Mouse (Mus musculus): ENCODE results near the gene Gsc2. TPM values are rescaled to one million over a fixed set of nuclear protein-coding genes. Genes with fewer than 3 reads are reported as not detected.
"Not testable (repeated sequence)": the region's sequence is repeated elsewhere in the genome, so short reads cannot be mapped to it uniquely, and the experiment has no call there.

The Gsc2 gene
- polyA plus RNA-seq (2017; shearing (Covaris generic)) = not detected

DNA sequence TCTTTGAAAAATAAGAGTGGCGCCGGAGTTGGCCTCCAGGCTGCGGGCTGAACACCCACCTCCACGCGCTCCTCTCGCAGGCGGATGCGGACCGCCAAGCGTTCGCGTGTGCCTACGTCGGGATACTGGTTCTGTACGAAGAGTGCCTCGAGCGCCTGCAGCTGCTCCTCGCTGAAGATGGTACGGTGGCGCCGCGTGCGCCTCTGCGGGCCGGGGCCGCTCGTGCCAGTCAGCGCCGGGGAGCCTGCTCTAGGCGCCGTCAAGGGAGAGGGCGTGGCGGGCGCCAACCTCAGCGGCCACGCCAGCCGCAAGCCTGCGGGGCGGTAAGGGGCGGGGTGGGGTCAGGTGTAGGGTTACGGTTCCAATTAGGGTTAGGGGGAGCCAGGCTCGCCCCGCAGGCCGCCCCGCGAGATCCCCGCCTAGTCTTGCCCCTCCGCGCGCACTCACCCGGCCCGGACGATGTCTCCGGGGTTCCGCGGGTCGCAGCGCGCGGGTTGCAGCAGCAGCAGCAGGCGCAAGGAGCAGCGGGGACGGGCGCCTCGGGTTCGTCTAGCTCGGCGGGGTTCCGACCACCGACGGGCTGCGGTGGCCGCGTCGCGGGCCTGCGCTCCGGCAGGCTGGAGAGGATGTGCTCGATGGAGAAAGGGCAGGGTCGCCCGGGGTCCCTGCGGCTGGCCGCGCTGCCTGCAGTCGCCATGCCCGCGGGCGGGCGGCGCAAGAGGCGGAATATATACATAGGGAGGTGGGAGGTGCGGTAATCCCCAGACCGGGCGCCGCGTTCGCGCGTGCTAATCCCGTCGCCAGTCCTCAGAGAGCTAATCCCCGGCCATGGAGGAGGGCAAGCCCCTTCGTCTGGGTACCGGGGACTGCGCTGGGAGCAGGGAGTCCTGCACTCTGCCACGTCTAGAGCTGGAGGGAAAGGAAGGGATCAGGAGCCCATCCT lies at the start of gene Gsc2:
Gene Gsc2 (minus strand): TSS at position 753 of the 943 bp plus-strand sequence.
- ATAC-seq = no peak

DNA sequence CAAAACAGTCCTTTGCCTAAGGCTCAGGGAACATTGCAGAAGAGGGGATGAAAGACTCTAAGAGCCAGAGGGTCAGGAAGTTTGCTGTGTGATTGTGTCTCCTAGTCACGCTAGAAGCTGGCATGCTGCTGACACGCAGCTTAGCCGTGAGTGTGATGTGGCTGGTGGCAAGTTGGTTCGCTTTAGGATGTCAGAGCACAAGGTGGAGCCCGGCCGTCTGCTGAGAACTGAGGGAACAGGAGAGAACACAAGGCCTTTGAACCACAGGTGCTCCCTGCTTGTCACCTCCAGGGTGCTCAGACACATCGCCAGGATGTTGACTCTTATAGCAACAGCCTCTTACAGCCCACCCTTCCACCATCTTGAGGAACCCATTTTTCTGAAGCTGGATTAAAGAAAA lies 47.2 kb upstream of the Gsc2 start:
- ATAC-seq = no peak

- not testable (repeated sequence) for ATAC-seq
Measured at GRCm38 (mm10) chr16:17956052-17956638, 41.3 kb upstream of the Gsc2 start.

DNA sequence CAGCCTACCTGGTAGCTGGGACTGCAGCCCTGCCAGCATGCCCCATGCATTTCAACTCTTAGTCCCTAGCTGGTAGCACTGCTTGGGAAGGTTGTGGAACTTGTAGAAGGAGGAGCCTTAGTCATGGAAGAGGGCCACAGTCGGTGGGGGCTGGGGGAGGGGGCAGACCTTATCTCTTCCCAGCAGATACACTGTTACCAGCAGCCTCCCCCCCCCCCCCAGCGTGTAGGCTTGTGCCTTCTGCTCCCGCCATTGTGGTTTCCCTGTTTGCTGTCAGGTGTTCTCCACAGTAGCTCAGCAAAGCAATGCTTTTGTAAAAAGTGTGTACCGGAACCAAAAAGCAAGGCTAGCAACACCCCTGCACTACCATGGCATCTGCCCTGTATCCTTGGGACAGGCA lies 36.8 kb upstream of the Gsc2 start:
- ATAC-seq = no peak

DNA sequence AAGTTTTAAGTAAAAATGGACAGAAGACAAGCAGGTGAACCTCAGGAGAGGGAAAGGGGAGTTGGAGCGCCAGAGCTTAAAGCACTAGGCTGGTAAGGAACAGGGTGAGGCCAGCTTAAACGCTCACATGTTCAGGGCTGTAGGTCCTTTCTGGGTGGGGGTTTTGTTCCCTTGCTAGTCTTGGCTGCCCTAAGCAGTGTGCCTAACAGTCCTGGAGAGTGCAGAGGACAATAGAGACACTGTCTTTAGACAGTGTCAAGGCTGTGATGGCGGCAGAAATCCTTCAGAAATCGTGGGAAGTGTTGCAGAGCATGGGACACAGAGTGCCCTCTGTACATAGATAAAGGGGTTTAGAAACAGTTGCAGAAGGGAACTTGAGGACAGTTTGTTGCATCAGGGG lies 35.2 kb upstream of the Gsc2 start:
- ATAC-seq = no peak

- no peak for ATAC-seq
Measured at GRCm38 (mm10) chr16:17949421-17949877, 34.6 kb upstream of the Gsc2 start.

DNA sequence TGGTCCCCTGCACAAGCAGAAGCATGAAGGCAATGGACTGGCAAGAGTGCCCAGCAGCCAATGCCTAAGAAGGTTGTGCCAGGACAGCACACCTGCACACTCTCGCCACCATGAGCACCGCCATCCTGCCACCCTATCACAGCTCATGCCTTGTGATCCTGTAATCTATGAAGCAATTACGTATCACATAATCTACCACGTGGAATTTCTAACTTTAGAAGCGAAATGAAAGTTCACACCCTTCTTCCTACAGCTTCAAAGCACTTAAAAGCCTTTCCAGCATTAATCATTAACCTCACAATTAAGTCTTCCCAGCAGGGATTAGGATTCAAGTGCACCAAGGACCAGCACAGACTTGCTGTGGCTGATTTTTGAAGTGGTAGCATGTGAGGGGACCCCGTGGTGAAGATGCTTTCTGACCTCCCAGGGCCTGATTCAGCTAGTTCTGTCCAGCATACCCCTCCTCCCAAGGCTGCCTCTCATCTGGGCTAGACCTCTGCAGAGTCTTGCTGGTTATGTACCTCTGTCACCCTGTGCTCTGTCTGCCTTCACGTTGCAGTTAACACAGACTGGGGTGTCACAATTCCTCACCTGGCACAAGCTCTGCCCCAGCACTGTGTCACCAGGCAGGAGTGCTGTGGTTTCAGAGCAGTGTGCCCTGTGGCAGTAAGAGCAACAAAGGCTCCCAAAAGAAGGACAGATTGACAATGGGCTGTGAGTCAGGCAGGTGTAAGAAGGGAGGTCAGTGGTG lies 30.4 kb upstream of the Gsc2 start:
- ATAC-seq = no peak

DNA sequence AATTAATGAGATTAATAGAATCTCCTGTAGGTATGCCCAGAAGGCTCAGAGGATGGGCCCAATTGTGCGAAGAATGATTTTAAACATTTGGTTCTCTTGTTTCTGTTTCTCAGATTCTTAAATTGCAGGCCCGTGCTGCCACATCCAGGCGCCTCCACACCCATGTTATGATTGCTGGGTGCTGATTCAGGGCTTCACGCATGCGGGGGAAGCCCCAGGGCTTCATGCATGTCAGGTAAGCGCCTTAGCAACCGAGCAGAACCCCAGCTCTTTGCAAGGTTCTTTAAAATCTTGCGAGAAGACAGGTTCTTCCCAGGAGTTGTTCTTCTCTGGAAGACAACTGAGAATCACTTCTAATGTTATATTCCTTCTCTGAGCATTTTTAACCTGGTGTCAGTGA lies 28.6 kb upstream of the Gsc2 start:
- ATAC-seq = no peak

DNA sequence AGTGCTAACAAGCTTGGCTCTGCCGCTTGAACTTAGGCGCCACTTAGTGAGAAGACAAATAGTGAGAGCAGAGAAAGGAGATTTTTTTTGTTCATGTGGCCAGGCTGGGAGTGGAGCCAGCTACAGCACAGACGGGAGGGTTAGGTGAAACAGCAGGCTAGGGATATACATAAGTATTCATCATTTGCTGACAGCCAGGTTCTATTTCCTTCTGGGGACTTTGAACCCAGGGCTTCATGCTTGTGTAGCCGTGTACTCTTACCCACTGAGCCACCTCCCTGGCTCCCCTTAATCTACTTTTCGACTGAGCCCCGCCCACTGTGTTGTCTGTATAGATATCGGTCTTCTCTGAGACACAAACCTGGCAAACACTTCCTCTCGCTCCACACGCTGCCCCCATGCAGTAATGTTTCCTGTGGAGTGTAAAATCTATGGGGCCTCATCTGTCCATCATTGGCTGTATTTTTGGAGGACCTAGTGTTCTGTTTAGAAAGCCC lies 24.4 kb upstream of the Gsc2 start:
- ATAC-seq = no peak

GRCm38 (mm10) chr16:17938821-17939220 lies 24.0 kb upstream of the Gsc2 start:
- ATAC-seq = peak; percentile 91

DNA sequence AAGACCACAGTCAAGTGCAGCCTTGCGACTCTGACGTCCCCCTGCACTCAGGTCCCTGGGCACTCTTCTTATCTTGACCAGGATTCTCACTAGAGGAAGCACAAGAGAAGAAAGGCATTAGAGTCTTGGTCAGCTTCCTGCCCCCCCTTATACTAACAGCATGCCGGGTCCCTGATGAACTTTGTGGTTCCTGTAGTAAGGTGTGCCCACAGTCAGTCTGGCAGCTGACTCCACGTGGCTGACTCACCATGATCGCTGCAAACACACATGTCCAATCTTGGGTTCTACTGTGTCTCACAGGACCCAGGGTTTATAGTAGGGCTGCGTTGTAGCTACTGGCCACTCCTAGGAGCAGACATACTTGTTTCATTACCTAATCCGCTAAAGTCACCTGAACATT lies 23.3 kb upstream of the Gsc2 start:
- no peak for ATAC-seq

- no peak for ATAC-seq
Measured at GRCm38 (mm10) chr16:17936776-17937175, 21.9 kb upstream of the Gsc2 start.

DNA sequence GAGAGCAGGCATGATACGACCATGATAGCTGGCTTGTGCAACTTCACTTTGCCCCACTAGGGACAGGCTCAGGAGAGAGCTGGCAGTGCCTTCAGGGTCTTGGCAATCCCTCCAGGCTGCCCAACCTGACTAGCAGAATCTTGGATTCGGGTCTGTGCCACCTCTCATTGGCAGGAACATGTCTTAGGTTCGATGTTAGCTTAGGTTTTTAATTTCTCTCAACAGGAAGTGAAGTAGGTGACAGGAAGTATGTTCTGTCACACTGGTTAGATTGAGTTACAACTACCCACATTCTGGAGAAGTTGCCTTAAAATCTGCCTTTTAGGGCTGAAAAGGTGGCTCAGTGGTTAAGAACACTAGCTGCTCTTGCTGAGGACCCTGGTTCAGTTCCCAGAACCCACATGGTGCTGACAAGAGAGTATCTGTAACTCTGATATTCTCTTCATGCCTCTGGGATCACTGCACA lies 19.6 kb upstream of the Gsc2 start:
- ATAC-seq = peak; percentile 38

DNA sequence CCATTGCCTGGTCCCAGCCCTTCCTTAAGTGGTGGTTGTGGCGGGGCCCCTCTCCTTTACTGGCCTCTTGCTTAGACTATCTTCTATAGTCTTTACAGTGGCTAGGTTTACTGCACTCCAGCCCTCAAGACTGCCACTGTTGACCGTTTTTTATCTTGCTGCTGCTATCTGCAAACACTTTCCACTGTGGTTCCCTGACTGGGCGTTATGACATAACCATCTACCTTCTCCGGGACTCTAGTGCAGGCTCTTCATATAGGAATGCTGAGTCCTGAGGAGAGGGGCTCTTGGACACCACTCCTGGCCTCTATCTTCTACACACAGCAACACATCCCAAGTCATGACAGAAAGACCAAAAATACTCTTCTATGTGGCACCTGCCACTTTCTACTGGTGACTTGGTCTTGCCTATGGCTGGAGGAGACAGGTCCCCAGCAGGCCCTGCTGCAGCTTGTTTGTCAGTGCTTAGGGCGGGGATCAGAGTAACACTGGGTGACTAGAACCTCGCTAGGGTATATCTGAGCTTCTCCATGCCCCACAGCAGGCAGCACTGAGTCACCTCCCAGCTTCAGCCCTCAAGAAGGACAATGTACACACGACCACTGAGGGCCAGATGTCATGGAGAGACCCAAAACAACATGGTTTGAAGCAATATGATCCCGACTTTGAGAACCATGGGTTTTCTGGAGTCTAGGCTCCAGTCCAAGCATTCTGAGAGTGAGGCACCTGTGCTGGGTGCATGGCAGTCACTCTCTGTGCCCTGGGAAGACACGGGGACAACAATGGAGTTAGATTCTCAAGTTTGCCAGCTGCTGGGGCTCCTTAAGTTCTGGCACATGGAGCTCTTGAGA lies 19.0 kb upstream of the Gsc2 start:
- ATAC-seq = no peak

- no peak for ATAC-seq
Measured at GRCm38 (mm10) chr16:17931906-17932460, 17.1 kb upstream of the Gsc2 start.

DNA sequence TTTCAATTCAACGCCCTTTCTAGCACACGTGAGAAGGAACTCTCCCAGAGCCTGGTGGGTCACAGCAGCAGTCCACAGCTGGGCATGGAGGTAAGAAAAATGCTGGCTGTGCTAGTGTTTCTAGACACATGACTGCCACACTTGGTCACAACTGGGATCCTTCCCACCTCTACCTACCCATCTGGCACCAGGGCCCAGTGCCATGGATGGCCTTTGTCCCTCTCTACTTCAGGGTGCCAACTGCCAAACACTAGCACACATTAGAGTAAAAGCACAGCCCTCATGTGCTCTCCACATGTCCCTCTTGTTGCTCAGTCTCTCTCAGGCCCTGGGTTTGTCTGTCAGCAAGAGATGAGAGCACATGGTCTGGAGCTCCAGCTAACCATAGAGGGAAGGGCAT lies 14.8 kb upstream of the Gsc2 start:
- ATAC-seq = no peak

DNA sequence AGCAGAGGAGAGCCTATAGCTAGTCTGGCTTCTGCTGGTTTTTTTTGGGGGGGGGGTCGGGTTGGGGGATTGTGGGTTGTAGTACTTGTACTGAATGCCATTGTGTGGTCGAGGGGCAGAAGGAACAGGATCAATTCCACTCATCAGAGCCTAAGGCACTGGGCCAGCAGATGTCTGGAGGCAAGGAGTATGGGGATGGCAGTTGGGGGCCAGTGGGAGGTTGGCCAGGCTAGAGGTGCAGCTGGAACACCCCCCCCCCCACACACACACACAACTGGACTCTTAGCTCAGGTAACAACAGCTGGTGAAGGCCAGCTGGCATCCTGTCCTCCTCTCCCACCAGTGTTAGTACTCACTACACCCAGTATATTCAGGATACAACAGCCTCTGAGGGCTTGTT lies 14.4 kb upstream of the Gsc2 start:
- ATAC-seq = no peak

GRCm38 (mm10) chr16:17928627-17929104 lies 13.8 kb upstream of the Gsc2 start:
- peak; percentile 90 for ATAC-seq

GRCm38 (mm10) chr16:17928087-17928580 lies 13.3 kb upstream of the Gsc2 start, which contains the start of gene Slc25a1:
Slc25a1 (minus strand) TSS chr16:17928219.
- ATAC-seq = peak; percentile 18

GRCm38 (mm10) chr16:17927351-17928082 lies 12.7 kb upstream of the Gsc2 start:
- ATAC-seq = peak; percentile 30
